Mouse (Mus musculus): ENCODE measurements around the gene Trhr2. TPM values are rescaled to one million over a fixed set of nuclear protein-coding genes. Genes with fewer than 3 reads are reported as not detected.

The Trhr2 gene
- total RNA-seq, 2 experiments from 2014 or later: 0.83 to 1.3 TPM

- DNase-seq (ENCODE audit: low spot score in 2 of 2): peak; percentile 59 to 60
These were observed 52.7 kb downstream of the Trhr2 start for GRCm38 (mm10) chr8:122307836-122308235.

Other genes with a start within 250 kb of the Trhr2 start
- 10 to 100 TPM; 25.7 to 27.2 TPM for gene Zfpm1, start 78.6 kb downstream of the Trhr2 start, total RNA-seq (2021)
- 10 to 100 TPM; 37.4 TPM for gene Zc3h18, start 15.9 kb upstream of the Trhr2 start, total RNA-seq (2021)
- not detected for gene Il17c, start 61.3 kb upstream of the Trhr2 start, total RNA-seq (2021)
- 10 to 100 TPM; 11.6 to 12.8 TPM for gene Cyba, start 72.2 kb upstream of the Trhr2 start, total RNA-seq (2021)
- 10 to 100 TPM; 50.9 to 56.4 TPM for gene Mvd, start 82.7 kb upstream of the Trhr2 start, total RNA-seq (2021)
- gene Snai3, start 100.0 kb upstream of the Trhr2 start, total RNA-seq (2021): not detected
- 10 to 100 TPM; 19.7 to 23.5 TPM for gene Rnf166, start 115.3 kb upstream of the Trhr2 start, total RNA-seq (2021)
- gene Ctu2, start 115.4 kb upstream of the Trhr2 start, total RNA-seq (2021): 10 to 100 TPM; 35.1 to 36.0 TPM
- 1 to 10 TPM; 8.2 to 8.9 TPM for gene Piezo1, start 190.6 kb upstream of the Trhr2 start, total RNA-seq (2021)
- gene Cdt1, start 207.3 kb upstream of the Trhr2 start, total RNA-seq (2021): 1 to 10 TPM; 3.0 to 5.0 TPM
- gene Aprt, start 216.2 kb upstream of the Trhr2 start, total RNA-seq (2021): 10 to 100 TPM; 91.6 to 94.0 TPM